Mouse (Mus musculus) liver, embryonic 16.5 days (tissue): ENCODE data around the gene Skiv2l. TPM values are rescaled to one million over a fixed set of nuclear protein-coding genes. Genes with fewer than 3 reads are reported as not detected.

Source experiments
- ATAC-seq: fragments of 200-750 bp; cut with Nextera tagmentation; 2 replicates; pipeline ENCODE4 v1.8.0; 2017; ENCODE audit warnings: low read depth, mild to moderate bottlenecking, moderate number of reproducible peaks, moderate library complexity
- H3K27ac ChIP-seq: fragments of 300-500 bp; sonication (generic); 2 replicates; pipeline ENCODE4 v1.5.1; 2014; ENCODE audit warnings: mild to moderate bottlenecking, low read length
- H3K27me3 ChIP-seq: fragments of 300-500 bp; sonication (generic); 2 replicates; pipeline ENCODE4 v1.6.1; 2014; ENCODE audit warnings: low read depth, low read length, mixed read lengths; ENCODE audit not compliant: control insufficient read depth, insufficient read depth
- H3K36me3 ChIP-seq: fragments of 300-500 bp; sonication (generic); 2 replicates; pipeline ENCODE4 v1.6.1; 2014; ENCODE audit warnings: mild to moderate bottlenecking; ENCODE audit not compliant: control insufficient read depth, insufficient read depth
- H3K4me1 ChIP-seq: fragments of 300-500 bp; sonication (generic); 2 replicates; pipeline ENCODE4 v1.6.1; 2014; ENCODE audit warnings: low read depth, low read length, mixed read lengths; ENCODE audit not compliant: control insufficient read depth
- H3K4me2 ChIP-seq: fragments of 300-500 bp; sonication (generic); 2 replicates; pipeline ENCODE4 v1.6.1; 2014; ENCODE audit warnings: low read depth, low read length, mixed read lengths
- H3K4me3 ChIP-seq: fragments of 300-500 bp; sonication (generic); 2 replicates; pipeline ENCODE4 v1.5.1; 2014; ENCODE audit warnings: low read depth, mild to moderate bottlenecking, low read length
- H3K9ac ChIP-seq: fragments of 300-500 bp; sonication (generic); 2 replicates; pipeline ENCODE4 v1.6.1; 2014; ENCODE audit warnings: low read depth, low read length
- H3K9me3 ChIP-seq: fragments of 300-500 bp; sonication (generic); replicated peaks from 2 replicates; pipeline ENCODE4 v1.6.1; 2016; ENCODE audit warnings: low read length; ENCODE audit not compliant: control insufficient read depth
- whole genome bisulfite sequencing: fragments of 180-500 bp; shearing (Covaris S2); extraction: QIAGEN DNeasy Blood & Tissue Kit; methylation state at CpG from one replicate; pipeline ENCODE4 v1.1.7; 2014; ENCODE audit not compliant: insufficient replicate concordance; 5-methylcytosine and 5-hydroxymethylcytosine counted together
- polyA plus RNA-seq: library from polyadenylated mRNA; unstranded; fragments of >200 nt; fragmentation: Nextera tagmentation; extraction: Ambion mirVana; gene quantifications from 2 replicates; pipeline ENCODE4 v1.2.1, GENCODE M21; 2015

Skiv2l gene
- polyA plus RNA-seq, result 24.8 and 27.3 TPM in 2 replicates

GRCm38 (mm10) chr17:34849722-34850516 lies at the start of gene Skiv2l, which contains the start of gene Nelfe:
Skiv2l (minus strand) TSS chr17:34850210.
Nelfe (plus strand) TSS chr17:34850391.
- Histone ChIP-seq H3K4me2 (peak within 1 kb of the TSS; percentile 95), H3K27me3 (no peaks in the 10 kb centered on the region), H3K4me1 (peaks cover 23% of the 10 kb centered on the region), H3K36me3 (peaks cover 28% of the 10 kb centered on the region), H3K4me3 (peak within 1 kb of the TSS; percentile 81), H3K9ac (peak within 1 kb of the TSS; percentile 88), H3K27ac (peak within 1 kb of the TSS; percentile 71), H3K9me3 (no peaks in the 10 kb centered on the region)
- ATAC-seq, result peak; percentile 97
- 1% methylated on average over 57 of the region's 65 CpGs for WGBS

GRCm38 (mm10) chr17:34899053-34899889 lies 49.3 kb upstream of the Skiv2l start:
- Histone ChIP-seq H3K4me2 (peak overlapping the region; percentile 92), H3K36me3 (peaks cover 3% of the 10 kb centered on the region; the same call in 1 of the 2 replicates), H3K4me3 (peak overlapping the region; percentile 70), H3K4me1 (peaks cover 31% of the 10 kb centered on the region), H3K9ac (peak overlapping the region; percentile 79), H3K27me3 (no peaks in the 10 kb centered on the region), H3K9me3 (no peaks in the 10 kb centered on the region), H3K27ac (peak overlapping the region; percentile 87)
- WGBS, result 1% methylated on average over 35 of the region's 45 CpGs
- no peak for ATAC-seq

- peaks cover 35% of the 10 kb centered on the region for H3K4me1 ChIP-seq
- no peaks in the 10 kb centered on the region for H3K27me3 ChIP-seq
- peak overlapping the region; percentile 70 for H3K4me3 ChIP-seq
- H3K9ac ChIP-seq, result peak overlapping the region; percentile 79
- H3K9me3 ChIP-seq, result no peaks in the 10 kb centered on the region
- 0% methylated on average over 27 of the region's 47 CpGs for WGBS
- peak overlapping the region; percentile 87 for H3K27ac ChIP-seq
- ATAC-seq, result no peak
- H3K4me2 ChIP-seq, result peak overlapping the region; percentile 92
- peaks cover 3% of the 10 kb centered on the region; the same call in 1 of the 2 replicates for H3K36me3 ChIP-seq
These were observed 48.7 kb upstream of the Skiv2l start for GRCm38 (mm10) chr17:34898706-34899052.

GRCm38 (mm10) chr17:34898160-34898586 lies 48.2 kb upstream of the Skiv2l start, which contains the start of the genes C2 and Ehmt2:
C2 (minus strand) TSS chr17:34898265.
Ehmt2 (plus strand) TSS chr17:34898469.
- peaks cover 40% of the 10 kb centered on the region for H3K4me1 ChIP-seq
- peak within 1 kb of the TSS; percentile 79 for H3K9ac ChIP-seq
- H3K27me3 ChIP-seq, result no peaks in the 10 kb centered on the region
- under 1% methylated on average over 35 of the region's 44 CpGs for WGBS
- peak within 1 kb of the TSS; percentile 87 for H3K27ac ChIP-seq
- H3K4me2 ChIP-seq, result peak within 1 kb of the TSS; percentile 92
- H3K4me3 ChIP-seq, result peak within 1 kb of the TSS; percentile 70
- peaks cover 3% of the 10 kb centered on the region; the same call in 1 of the 2 replicates for H3K36me3 ChIP-seq
- no peaks in the 10 kb centered on the region for H3K9me3 ChIP-seq
- ATAC-seq, result peak; percentile 35

- peak overlapping the region; percentile 92 for H3K4me2 ChIP-seq
- peak overlapping the region; percentile 79 for H3K9ac ChIP-seq
- H3K27me3 ChIP-seq, result no peaks in the 10 kb centered on the region
- H3K9me3 ChIP-seq, result no peaks in the 10 kb centered on the region
- 10% methylated on average over 10 of the region's 10 CpGs for WGBS
- no peak for ATAC-seq
- peak overlapping the region; percentile 70 for H3K4me3 ChIP-seq
- H3K4me1 ChIP-seq, result peaks cover 44% of the 10 kb centered on the region
- peak overlapping the region; percentile 87 for H3K27ac ChIP-seq
- peaks cover under 1% of the 10 kb centered on the region; the same call in 1 of the 2 replicates for H3K36me3 ChIP-seq
These were observed 47.6 kb upstream of the Skiv2l start for GRCm38 (mm10) chr17:34897373-34898159.

- H3K9me3 ChIP-seq, result no peaks in the 10 kb centered on the region
- ATAC-seq, result no peak
- peaks cover 44% of the 10 kb centered on the region for H3K4me1 ChIP-seq
- no peaks in the 10 kb centered on the region for H3K27me3 ChIP-seq
- no peaks in the 10 kb centered on the region for H3K36me3 ChIP-seq
- H3K9ac ChIP-seq, result no peak overlapping the region
- H3K4me3 ChIP-seq, result no peak overlapping the region
- 72% methylated on average over 17 of the region's 17 CpGs for WGBS
- no peak overlapping the region for H3K27ac ChIP-seq
- H3K4me2 ChIP-seq, result no peak overlapping the region
These were observed 46.4 kb upstream of the Skiv2l start for GRCm38 (mm10) chr17:34896366-34896765.

- H3K4me2 ChIP-seq, result no peak overlapping the region
- no peak overlapping the region for H3K4me3 ChIP-seq
- no peaks in the 10 kb centered on the region for H3K36me3 ChIP-seq
- no peak overlapping the region for H3K9ac ChIP-seq
- peaks cover 44% of the 10 kb centered on the region for H3K4me1 ChIP-seq
- ATAC-seq, result no peak
- no peaks in the 10 kb centered on the region for H3K27me3 ChIP-seq
- no peak overlapping the region for H3K27ac ChIP-seq
- no peaks in the 10 kb centered on the region for H3K9me3 ChIP-seq
- 90% methylated on average over 14 of the region's 15 CpGs for WGBS
These were observed 45.7 kb upstream of the Skiv2l start for GRCm38 (mm10) chr17:34895724-34896123.

- Histone ChIP-seq H3K27ac (peak overlapping the region; percentile 80), H3K4me2 (peak overlapping the region; percentile 98), H3K9ac (peak overlapping the region; percentile 75), H3K36me3 (no peaks in the 10 kb centered on the region), H3K9me3 (no peaks in the 10 kb centered on the region), H3K4me1 (peaks cover 44% of the 10 kb centered on the region), H3K4me3 (peak overlapping the region; percentile 72), H3K27me3 (no peaks in the 10 kb centered on the region)
- 17% methylated on average over 43 of the region's 51 CpGs for WGBS
- no peak for ATAC-seq
These were observed 45.0 kb upstream of the Skiv2l start for GRCm38 (mm10) chr17:34894801-34895530.
